Mouse (Mus musculus): ENCODE measurements around the gene Tex36. TPM values are rescaled to one million over a fixed set of nuclear protein-coding genes. Genes with fewer than 3 reads are reported as not detected.

Gene Tex36
- polyA plus RNA-seq, 1 experiment: not detected

- H3K27ac ChIP-seq (ENCODE audit: insufficient read depth, low read depth, low read length): no peak overlapping the region
- H3K36me3 ChIP-seq (ENCODE audit: control insufficient read depth, insufficient read depth, low read length): no peaks in the 10 kb centered on the region
- no peaks in the 10 kb centered on the region; the same call in 1 of the 2 replicates for H3K4me1 ChIP-seq (ENCODE audit: control insufficient read depth, insufficient read depth, low read length)
- no peak overlapping the region for H3K4me3 ChIP-seq (ENCODE audit: insufficient read depth, low read depth, low read length)
- DNase-seq: no peak
- WGBS: 59% methylated on average over 10 of the region's 12 CpGs
- TF ChIP-seq POLR2A (IDR thresholded peaks at IDR 0.05; ENCODE audit: low read depth, low read length) (no peak), CTCF (conservative IDR thresholded peaks at IDR 0.05; ENCODE audit: insufficient read depth, insufficient read length, low read depth, low read length) (no peak)
- H3K27me3 ChIP-seq (replicated peaks; ENCODE audit: control insufficient read depth, insufficient read depth, low read length): no peaks in the 10 kb centered on the region
Measured at GRCm38 (mm10) chr7:133634932-133635650, 33.1 kb upstream of the Tex36 start.

GRCm38 (mm10) chr7:133632476-133632875, 30.5 kb upstream of the Tex36 start:
- DNase-seq: peak; percentile 64
- Histone ChIP-seq H3K4me3 (ENCODE audit: insufficient read depth, low read depth, low read length) (no peak overlapping the region), H3K4me1 (ENCODE audit: control insufficient read depth, insufficient read depth, low read length) (no peaks in the 10 kb centered on the region), H3K27me3 (replicated peaks; ENCODE audit: control insufficient read depth, insufficient read depth, low read length) (no peaks in the 10 kb centered on the region), H3K27ac (ENCODE audit: insufficient read depth, low read depth, low read length) (no peak overlapping the region), H3K36me3 (ENCODE audit: control insufficient read depth, insufficient read depth, low read length) (no peaks in the 10 kb centered on the region)
- TF ChIP-seq POLR2A (IDR thresholded peaks at IDR 0.05; ENCODE audit: low read depth, low read length): no peak
- peak; percentile 44 for TF ChIP-seq CTCF (conservative IDR thresholded peaks at IDR 0.05; ENCODE audit: insufficient read depth, insufficient read length, low read depth, low read length)
- 27% methylated on average over 2 of the region's 2 CpGs for WGBS

GRCm38 (mm10) chr7:133630821-133631220, 28.9 kb upstream of the Tex36 start:
- no peak for TF ChIP-seq CTCF (conservative IDR thresholded peaks at IDR 0.05; ENCODE audit: insufficient read depth, insufficient read length, low read depth, low read length)
- TF ChIP-seq POLR2A (IDR thresholded peaks at IDR 0.05; ENCODE audit: low read depth, low read length): no peak
- H3K4me3 ChIP-seq (ENCODE audit: insufficient read depth, low read depth, low read length): no peak overlapping the region
- H3K36me3 ChIP-seq (ENCODE audit: control insufficient read depth, insufficient read depth, low read length): no peaks in the 10 kb centered on the region
- no peaks in the 10 kb centered on the region for H3K27me3 ChIP-seq (replicated peaks; ENCODE audit: control insufficient read depth, insufficient read depth, low read length)
- 82% methylated on average over 5 of the region's 5 CpGs for WGBS
- DNase-seq: no peak
- no peaks in the 10 kb centered on the region for H3K4me1 ChIP-seq (ENCODE audit: control insufficient read depth, insufficient read depth, low read length)
- H3K27ac ChIP-seq (ENCODE audit: insufficient read depth, low read depth, low read length): no peak overlapping the region

- TF ChIP-seq POLR2A (IDR thresholded peaks at IDR 0.05; ENCODE audit: low read depth, low read length) (no peak), CTCF (conservative IDR thresholded peaks at IDR 0.05; ENCODE audit: insufficient read depth, insufficient read length, low read depth, low read length) (no peak)
- 68% methylated on average over 14 of the region's 14 CpGs for WGBS
- Histone ChIP-seq H3K4me3 (ENCODE audit: insufficient read depth, low read depth, low read length) (no peak overlapping the region), H3K27me3 (replicated peaks; ENCODE audit: control insufficient read depth, insufficient read depth, low read length) (no peaks in the 10 kb centered on the region), H3K27ac (ENCODE audit: insufficient read depth, low read depth, low read length) (no peak overlapping the region), H3K36me3 (ENCODE audit: control insufficient read depth, insufficient read depth, low read length) (no peaks in the 10 kb centered on the region), H3K4me1 (ENCODE audit: control insufficient read depth, insufficient read depth, low read length) (no peaks in the 10 kb centered on the region)
- DNase-seq: no peak
Measured at GRCm38 (mm10) chr7:133627184-133627936, 25.4 kb upstream of the Tex36 start.

GRCm38 (mm10) chr7:133623226-133623625, 21.3 kb upstream of the Tex36 start:
- WGBS: 62% methylated on average over 5 of the region's 5 CpGs
- TF ChIP-seq POLR2A (IDR thresholded peaks at IDR 0.05; ENCODE audit: low read depth, low read length): no peak
- TF ChIP-seq CTCF (conservative IDR thresholded peaks at IDR 0.05; ENCODE audit: insufficient read depth, insufficient read length, low read depth, low read length): no peak
- H3K27ac ChIP-seq (ENCODE audit: insufficient read depth, low read depth, low read length): no peak overlapping the region
- no peak for DNase-seq
- H3K4me3 ChIP-seq (ENCODE audit: insufficient read depth, low read depth, low read length): no peak overlapping the region
- no peaks in the 10 kb centered on the region for H3K27me3 ChIP-seq (replicated peaks; ENCODE audit: control insufficient read depth, insufficient read depth, low read length)
- H3K4me1 ChIP-seq (ENCODE audit: control insufficient read depth, insufficient read depth, low read length): no peaks in the 10 kb centered on the region
- no peaks in the 10 kb centered on the region for H3K36me3 ChIP-seq (ENCODE audit: control insufficient read depth, insufficient read depth, low read length)

- no peaks in the 10 kb centered on the region for H3K36me3 ChIP-seq (ENCODE audit: control insufficient read depth, insufficient read depth, low read length)
- DNase-seq: peak; percentile 59
Measured at GRCm38 (mm10) chr7:133620721-133621120, 18.8 kb upstream of the Tex36 start.

GRCm38 (mm10) chr7:133612981-133613380, 11.0 kb upstream of the Tex36 start:
- 74% methylated on average over 2 of the region's 2 CpGs for WGBS
- Histone ChIP-seq H3K27ac (ENCODE audit: insufficient read depth, low read depth, low read length) (no peak overlapping the region), H3K27me3 (replicated peaks; ENCODE audit: control insufficient read depth, insufficient read depth, low read length) (no peaks in the 10 kb centered on the region), H3K4me1 (ENCODE audit: control insufficient read depth, insufficient read depth, low read length) (no peaks in the 10 kb centered on the region; the same call in 1 of the 2 replicates), H3K4me3 (ENCODE audit: insufficient read depth, low read depth, low read length) (no peak overlapping the region), H3K36me3 (ENCODE audit: control insufficient read depth, insufficient read depth, low read length) (no peaks in the 10 kb centered on the region)
- no peak for DNase-seq
- no peak for TF ChIP-seq POLR2A (IDR thresholded peaks at IDR 0.05; ENCODE audit: low read depth, low read length)
- TF ChIP-seq CTCF (conservative IDR thresholded peaks at IDR 0.05; ENCODE audit: insufficient read depth, insufficient read length, low read depth, low read length): no peak

More at GRCm38 (mm10) chr7:133620721-133621120, 18.8 kb upstream of the Tex36 start:
- TF ChIP-seq CTCF (conservative IDR thresholded peaks at IDR 0.05; ENCODE audit: insufficient read depth, insufficient read length, low read depth, low read length) (peak; percentile 60), POLR2A (IDR thresholded peaks at IDR 0.05; ENCODE audit: low read depth, low read length) (no peak)
- no peak overlapping the region for H3K27ac ChIP-seq (ENCODE audit: insufficient read depth, low read depth, low read length)
- no peaks in the 10 kb centered on the region for H3K4me1 ChIP-seq (ENCODE audit: control insufficient read depth, insufficient read depth, low read length)
- WGBS: 16% methylated on average over 11 of the region's 11 CpGs
- no peaks in the 10 kb centered on the region for H3K27me3 ChIP-seq (replicated peaks; ENCODE audit: control insufficient read depth, insufficient read depth, low read length)
- H3K4me3 ChIP-seq (ENCODE audit: insufficient read depth, low read depth, low read length): no peak overlapping the region
